26 mouse cellular contexts compared by ENCODE assay signal in genomic region chr6:127715428-127715827, GRCm38 (mm10). TPM values are rescaled to one million over a fixed set of nuclear protein-coding genes. Genes with fewer than 3 reads are reported as not detected.
"Had no signal": no experiment of that assay in that cellular context is flagged by ENCODE, and none has a peak within 500 bp of the region (broad histone marks: within the 10 kb centered on the region; RNA-seq: fewer than 3 reads in every experiment).

No protein-coding gene starts in this region.

- ATAC-seq: liver, postnatal 0 days; lung, postnatal 0 days; midbrain, embryonic 15.5 days had no signal

- H3K27ac ChIP-seq: kidney, embryonic 15.5 days; limb, embryonic 12.5 days; limb, embryonic 15.5 days; liver, embryonic 14.5 days; macrophage; midbrain, embryonic 12.5 days; midbrain, embryonic 15.5 days; neural tube, embryonic 13.5 days had no signal

- H3K9me3 ChIP-seq: kidney, embryonic 15.5 days; limb, embryonic 12.5 days; limb, embryonic 15.5 days; midbrain, embryonic 12.5 days; midbrain, embryonic 15.5 days; neural tube, embryonic 13.5 days had no signal

- H3K9ac ChIP-seq: kidney, embryonic 15.5 days; limb, embryonic 12.5 days; limb, embryonic 15.5 days; liver, embryonic 14.5 days; liver, postnatal 0 days; lung, embryonic 14.5 days; midbrain, embryonic 12.5 days; midbrain, embryonic 15.5 days; neural tube, embryonic 13.5 days had no signal

- H3K27me3 ChIP-seq: kidney, embryonic 15.5 days; limb, embryonic 12.5 days; midbrain, embryonic 15.5 days; neural tube, embryonic 13.5 days had no signal

- H3K4me3 ChIP-seq: kidney, embryonic 15.5 days; limb, embryonic 12.5 days; limb, embryonic 15.5 days; midbrain, embryonic 12.5 days; midbrain, embryonic 15.5 days; myocyte; neural tube, embryonic 13.5 days had no signal

- DNase-seq: kidney, adult 8-10 months; kidney, postnatal 10 days; kidney, postnatal 36 days; layer of hippocampus, postnatal 36 days; left cerebral cortex, postnatal 4 days; liver, postnatal 0 days; lung, embryonic 14.5 days; right cerebral cortex, adult 18-20 months; right cerebral cortex, postnatal 14 days; right cerebral cortex, postnatal 4 days; thymus, postnatal 25 days had no signal

- H3K36me3 ChIP-seq: kidney, embryonic 15.5 days; limb, embryonic 12.5 days; limb, embryonic 15.5 days; midbrain, embryonic 15.5 days had no signal

- H3K4me2 ChIP-seq: kidney, embryonic 15.5 days; limb, embryonic 12.5 days; limb, embryonic 15.5 days; liver, embryonic 11.5 days; lung, embryonic 14.5 days; midbrain, embryonic 12.5 days; midbrain, embryonic 15.5 days; neural tube, embryonic 13.5 days had no signal

RNA-seq across cellular contexts. Expression of gene Prmt8, which starts 53.8 kb away (rescaled TPM):
- total RNA-seq: megakaryocyte, adult 5-6 weeks; monocyte, adult 5-6 weeks; neutrophil, adult 5-6 weeks had no signal
- polyA plus RNA-seq: liver, postnatal 0 days; lung, embryonic 14.5 days; macrophage; myocyte; thymus, postnatal 0 days had no signal
